Mouse (Mus musculus) frontal cortex, postnatal 14 days (tissue): ENCODE measurements around the gene Mas1.

ENCODE experiments used
- DNase-seq, 2 experiments: peaks; one replicate each; pipeline ENCODE4 v3.0.0; 2022; ENCODE audit warnings: low spot score in 2 of 2

Mas1 gene

DNA sequence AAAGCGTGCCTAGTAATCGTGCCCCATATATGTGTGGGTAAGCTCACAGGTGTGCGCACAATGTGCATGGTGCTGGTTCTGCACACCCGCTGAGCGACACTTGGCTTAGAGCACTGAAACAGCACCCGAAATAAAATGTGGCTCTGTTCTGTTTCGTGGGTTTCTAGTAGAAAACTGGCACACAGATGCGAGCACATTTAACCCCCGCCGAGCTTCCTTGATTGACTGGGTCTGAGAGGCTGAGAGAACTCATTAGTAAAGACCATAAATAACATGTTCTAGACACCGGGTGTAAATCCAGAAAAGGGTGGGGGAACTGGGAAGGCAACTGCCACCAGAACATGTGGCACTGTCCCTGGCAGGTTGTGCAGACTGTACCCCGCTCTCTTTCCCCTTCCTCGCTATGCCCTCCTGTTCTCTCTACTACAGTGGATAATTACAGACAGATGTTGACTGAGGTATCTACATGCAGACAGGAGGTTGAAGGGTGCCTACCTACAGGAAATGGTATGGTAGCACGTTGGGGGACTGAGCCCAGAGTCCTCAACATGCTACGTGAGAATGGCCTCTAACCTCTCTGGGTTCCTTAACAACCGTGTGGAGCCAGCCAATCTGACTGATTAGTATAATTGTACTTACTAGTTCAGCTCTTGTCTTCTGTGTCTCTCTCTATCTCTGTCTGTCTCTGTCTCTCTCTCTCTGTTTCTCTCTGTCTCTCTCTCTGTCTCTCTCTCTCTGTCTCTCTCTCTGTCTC lies 4.5 kb upstream of the Mas1 start:
- DNase-seq, result no peak

DNA sequence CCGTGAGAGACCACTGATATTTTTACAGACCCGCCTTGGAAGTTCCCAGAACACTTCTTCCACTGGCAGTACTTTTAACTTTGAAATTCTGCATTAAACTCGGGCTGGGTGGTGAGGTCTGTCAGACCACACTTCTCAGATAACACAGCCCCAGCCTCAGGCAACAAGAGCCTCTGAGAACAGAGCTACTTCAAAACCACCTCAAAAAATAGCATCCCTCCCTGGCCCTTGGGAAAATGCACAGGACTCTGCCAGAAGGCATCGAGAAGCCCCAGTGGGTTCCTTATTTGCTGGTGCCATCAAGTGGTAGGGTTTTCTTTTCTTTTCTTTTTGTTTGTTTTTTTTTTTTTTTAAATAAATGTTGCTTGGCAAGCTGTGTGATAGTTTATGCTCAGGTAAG lies 697 bp upstream of the Mas1 start:
- no peak for DNase-seq

DNA sequence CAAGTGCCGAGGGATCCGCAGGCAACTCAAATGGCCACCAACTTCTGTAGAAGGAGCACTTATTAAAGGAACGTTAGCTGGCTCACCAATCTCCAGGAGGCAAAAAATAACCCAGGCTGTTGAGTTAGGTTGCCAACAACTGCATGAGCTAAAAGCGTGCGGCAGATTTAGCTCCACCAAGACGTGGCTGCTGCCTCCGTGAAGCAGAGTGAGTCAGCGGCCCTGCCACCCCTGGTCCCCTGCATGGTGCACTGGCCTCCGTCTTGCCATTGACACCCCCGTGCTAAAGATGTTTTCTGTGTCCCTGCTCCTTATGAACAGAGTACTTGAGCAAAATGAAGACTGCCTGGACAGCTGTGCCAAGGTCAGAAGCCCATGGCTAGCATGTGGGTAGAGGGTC lies 1.1 kb downstream of the Mas1 start:
- no peak for DNase-seq

DNA sequence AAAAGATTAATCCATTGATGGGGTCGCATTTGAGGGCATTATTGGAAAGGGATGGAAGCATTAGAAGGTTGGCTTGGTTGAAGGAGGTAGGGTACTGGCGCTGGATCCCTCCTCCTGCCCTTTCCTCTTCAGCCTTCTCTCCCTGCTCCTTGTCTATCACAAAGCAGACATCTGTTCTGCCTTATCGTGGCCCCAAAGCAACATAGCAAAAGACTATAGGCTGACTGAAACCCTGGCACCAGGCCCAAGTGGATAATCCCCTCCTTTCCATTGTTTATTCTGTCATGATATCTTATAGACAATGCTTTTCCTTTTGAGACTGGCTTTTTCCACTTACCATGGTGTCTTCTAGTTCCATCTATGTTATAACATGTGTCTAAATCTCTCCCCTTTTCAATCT lies 2.5 kb downstream of the Mas1 start:
- DNase-seq, result no peak

DNA sequence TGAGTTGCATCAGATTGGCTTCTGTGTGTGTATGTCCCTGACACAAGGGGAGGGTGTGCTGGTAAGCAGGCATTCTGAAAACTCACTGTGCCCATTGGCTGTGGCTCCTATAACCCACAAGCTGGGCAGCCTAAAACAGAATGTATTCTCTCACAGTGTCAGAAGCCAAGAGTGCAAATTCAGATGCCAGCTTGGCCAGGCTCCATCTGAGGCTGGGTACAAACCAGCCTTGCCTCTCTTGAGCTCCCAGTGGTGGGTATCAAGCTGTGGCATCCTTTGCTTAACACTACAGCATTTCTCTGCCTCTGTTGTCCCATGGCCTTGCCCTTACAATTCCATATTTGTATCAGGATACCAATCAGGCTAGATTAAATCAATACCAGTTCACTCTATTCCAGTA lies 3.8 kb downstream of the Mas1 start:
- no peak for DNase-seq

DNA sequence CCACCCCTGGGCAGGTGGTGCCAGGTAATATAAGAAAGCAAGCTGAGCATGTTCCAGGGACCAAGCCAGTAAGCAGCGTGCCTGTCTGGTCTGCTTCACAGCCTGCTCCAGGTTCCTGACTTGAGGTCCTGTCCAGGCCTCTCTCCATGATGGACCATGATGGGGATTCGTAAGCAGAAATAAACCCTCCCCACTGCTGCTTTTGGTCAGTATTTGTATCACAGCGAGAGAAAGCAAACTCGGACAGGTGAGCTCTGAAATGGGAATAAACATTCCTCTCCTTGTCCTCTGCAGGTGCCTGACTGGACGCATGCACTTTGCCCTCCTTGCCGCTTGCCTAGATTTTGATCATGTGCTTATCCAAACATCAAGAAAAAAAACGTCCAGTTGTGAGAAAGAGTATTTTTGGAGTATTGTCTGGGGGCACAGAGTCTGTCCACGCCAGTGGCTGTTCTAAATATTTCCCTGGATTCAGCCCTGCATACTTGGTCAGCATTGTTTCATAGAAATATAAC lies 8.9 kb downstream of the Mas1 start:
- DNase-seq, result no peak

DNA sequence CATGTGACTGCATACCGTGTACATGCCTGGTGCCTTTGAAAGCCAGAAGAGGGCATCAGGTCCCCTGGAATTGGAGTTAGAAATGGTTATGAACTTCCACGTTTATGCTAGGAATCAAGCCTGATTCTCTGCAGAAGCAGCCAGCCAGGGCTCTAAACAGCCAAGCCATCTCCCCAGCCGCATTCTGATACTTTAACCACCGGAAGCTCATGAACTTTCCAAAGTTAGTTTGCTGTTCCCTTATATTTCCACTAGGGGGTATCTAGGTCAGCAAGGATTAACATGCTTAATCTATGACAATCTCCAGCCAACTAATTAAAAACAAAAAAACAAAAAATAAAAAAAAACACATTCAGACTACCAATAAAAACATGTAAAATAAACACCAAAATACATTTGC lies 9.9 kb downstream of the Mas1 start:
- DNase-seq, result no peak

DNA sequence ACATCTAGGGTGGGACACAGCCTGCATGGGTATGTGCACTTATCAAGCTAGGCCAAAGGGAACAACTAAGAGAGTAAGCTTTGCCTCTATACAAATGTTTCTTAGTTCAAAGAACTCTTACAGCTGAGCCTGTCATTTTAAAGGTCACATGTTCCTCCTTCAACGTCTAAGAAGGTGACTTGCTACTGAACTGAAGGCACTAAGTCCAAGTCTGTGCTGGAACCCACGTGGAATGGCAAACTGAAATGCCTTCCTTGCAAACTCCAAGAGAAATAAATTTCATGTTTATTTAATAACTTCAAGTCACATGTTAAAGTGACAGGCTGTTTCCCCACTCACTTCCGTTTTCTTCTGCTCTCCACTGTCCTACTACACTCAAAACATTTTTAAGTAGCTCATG lies 10.5 kb downstream of the Mas1 start:
- DNase-seq, result no peak

DNA sequence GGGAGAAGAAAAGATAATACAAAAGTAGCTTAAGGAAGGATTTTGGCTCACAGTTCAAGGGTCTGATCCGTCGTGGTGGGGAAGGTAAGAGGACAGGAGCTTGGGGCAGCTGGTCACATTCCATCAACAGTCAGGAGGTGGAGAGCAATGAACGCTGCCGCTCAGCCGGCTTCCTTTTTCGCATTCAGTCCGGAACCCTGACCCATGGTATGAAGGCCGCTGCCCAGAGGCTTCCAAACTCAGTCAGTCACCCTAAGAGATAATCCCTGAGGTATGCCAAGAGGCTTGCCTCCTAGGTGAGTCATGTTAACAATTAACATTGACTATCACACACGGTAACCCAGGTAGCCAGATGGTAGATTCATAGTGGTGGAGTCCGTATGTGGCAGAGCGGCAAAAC lies 13.6 kb downstream of the Mas1 start:
- no peak for DNase-seq

DNA sequence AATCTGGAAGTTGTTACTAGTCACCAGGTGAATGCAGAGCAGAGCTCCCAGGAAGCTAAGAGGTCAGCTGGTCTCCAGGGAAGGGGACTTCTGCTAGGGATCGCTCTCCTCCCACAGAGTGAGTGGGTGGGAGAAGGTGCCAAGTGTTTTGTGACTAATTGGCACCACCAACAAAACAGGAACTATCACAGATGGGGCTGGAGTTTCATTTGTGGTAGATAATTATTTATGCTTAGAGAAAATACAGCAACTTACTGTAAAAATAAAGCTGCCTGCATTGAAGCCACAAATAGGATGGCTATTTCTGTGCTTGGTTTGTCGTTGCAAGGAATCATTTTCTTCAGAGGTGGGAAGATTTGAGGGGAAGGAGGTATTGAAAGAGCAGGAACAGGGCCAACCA lies 14.1 kb downstream of the Mas1 start:
- no peak for DNase-seq

DNA sequence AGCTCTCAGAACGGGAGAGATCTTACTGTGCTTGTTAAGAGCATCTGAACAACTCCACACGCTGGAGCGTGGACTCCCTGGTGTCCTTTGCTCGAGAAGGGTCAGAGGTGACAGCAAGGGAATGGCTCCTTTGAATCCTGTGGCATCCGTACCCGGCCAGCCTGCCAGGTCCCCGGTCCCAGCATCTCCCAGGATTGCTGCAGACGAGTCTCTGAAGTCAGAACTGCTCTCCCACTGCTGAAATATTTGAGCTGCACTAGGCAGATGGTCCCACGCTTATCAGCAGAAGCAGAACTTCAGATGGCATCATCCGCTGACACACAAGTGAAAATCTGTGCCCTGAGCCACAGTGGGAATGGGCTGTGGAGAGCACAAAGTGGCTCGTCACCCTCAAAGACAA lies 16.3 kb downstream of the Mas1 start:
- DNase-seq, result no peak

DNA sequence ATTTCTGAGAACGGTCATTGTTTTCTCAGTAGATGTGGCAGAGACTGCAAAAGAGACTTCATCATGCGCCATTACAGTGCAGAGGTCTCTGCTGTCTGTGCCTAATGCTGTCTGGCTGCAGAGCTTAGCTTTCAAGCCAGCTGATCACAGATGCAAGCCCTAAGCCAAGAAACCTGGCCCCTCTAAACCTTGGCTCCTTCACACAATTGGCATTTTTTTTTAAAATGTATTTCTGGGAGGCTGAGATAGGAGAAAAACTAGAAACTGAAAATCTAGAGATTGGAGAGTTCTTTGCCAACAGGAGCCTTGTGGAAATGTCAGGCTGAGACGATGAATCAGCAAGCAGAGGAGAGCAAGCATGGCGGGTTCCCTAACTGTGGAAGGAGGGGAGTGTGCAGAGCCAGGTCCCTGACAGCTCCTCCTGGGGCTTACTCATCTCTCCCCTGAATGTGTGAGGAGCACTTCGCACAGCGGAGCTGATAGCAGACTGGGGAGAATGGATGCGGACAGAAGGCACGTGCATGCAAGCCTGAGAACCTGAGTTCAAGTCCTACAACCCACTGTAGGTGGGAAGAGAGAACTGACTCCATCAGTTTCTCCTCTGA lies 18.1 kb downstream of the Mas1 start:
- no peak for DNase-seq

DNA sequence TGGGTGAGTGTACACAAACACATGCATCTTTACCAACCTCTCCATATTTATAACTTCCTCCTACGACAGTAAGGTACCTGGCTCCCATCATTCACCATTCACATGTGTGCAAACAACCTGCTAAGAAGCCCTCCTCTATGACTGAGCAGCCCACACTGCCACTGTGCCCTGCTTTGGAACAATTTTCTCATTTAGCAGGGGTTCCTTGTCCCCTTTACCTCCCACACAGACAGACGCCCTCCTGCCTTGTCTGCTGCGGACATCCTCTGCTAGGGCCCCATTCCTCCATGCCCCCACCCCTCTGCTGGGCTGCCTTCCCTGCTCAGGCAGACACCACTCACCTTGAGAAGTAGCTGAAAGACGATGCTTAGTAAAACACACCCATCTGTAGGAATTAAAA lies 20.2 kb downstream of the Mas1 start:
- DNase-seq, result no peak

DNA sequence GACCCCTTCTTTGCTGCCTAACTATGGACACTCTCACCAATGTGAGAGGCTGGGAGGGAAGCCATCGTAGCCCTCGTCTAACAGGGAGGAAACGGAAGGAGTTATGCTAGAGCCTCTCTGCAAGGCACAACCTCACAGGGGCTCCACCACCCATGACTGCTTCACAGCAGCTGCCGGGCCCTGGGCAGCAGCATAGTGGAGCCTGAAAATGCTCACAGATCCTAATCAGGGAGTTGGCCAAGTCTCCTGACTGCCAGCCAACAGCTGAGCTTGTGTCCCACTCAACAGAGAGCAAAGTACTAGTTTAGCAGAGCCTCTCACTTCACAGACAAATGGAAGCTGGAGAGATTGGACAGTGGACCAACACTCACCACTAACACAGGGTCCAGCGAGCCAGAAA lies 21.5 kb downstream of the Mas1 start:
- DNase-seq, result no peak

DNA sequence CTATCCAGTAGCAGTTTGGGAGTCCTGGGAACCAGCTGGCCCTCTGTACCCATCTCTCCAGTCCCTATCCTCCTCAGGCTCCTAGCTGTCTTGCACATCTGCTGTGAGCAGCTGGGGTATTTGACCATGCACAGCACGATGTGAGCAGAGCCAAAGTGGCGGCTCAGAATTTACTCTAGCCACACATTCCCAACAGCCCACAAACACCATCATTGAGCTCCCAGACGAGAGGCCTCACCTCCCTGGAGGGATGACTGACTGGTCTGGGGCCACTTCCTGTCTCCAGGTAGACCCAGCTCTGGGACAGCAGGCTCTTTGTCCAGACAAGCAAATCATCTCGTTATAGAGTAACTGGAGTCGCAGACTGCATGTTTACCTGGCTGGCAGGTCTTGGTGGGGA lies 22.1 kb downstream of the Mas1 start:
- no peak for DNase-seq

DNA sequence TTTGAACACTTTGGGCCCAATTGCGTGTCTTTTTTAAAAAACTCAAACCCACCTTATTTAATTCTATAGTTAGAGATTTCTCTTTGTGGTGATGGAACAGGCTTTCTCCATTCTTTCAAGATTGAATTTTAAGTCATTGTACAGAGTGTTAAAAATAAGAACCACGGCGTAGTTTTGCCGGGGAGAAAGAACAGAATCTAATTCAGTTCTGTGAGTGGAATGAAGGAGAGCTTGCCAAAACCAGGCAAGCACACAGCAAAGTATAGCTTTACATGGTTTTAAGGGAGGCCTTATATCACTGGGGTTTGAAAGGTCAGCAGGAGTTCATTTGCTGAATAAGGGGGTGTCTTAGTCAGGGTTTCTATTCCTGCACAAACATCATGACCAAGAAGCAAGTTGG lies 23.4 kb downstream of the Mas1 start:
- no peak for DNase-seq

DNA sequence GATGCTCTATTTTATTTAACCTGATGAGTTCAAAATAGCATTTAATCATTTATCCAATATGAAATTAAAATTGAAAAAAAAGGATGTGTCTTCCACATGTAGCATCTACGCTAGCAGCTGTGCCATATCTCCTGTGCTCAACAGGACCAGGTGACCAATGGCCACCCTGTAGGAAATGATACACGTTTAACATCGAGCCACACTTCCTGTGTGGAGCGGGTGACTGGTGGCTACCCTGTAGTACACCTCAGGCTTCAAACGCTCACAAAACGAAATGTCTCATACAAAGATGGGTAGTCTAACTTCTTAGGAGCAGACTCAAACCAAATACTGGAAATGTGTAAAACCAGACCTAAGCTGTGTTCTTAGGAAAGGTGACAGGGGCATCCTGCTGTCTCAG lies 24.1 kb downstream of the Mas1 start:
- DNase-seq, result no peak

DNA sequence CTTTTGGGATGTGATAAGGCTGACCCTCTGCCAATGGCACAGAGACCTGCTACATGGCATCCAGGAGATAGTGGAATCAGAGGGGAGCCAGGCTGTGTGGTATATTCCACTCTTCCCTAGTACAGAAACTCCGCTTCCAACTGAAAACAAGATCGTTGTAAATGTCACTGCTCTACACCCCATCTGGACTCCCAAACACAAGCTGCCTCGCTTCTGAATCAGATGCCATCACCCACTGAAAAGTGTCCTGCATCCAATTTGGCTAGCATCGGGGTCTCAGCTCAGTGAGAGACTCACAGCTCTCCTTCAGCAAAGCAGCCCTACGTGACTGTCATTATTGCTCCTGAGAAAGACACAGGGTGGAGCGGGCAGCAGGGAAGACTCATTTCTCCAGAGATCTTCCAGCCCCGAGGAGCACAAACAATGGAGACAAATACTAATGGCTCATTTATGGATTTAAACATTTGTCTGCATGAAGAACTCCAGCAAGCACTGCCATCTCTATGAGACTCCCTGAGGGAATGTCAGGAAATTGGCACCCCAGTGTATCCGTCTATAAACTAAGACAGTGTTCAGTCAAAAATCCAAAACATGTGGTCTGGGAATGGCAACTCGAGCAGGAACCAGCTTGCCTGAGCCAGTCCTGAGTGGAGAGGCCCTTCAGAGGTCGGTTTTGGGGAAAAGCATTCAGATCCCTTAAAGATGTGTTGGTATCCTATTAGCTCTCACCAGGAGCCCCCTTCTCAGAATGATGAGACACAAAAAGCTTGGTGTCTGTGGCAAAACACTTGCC lies 28.3 kb downstream of the Mas1 start:
- peak; percentile 37 to 43 for DNase-seq

DNA sequence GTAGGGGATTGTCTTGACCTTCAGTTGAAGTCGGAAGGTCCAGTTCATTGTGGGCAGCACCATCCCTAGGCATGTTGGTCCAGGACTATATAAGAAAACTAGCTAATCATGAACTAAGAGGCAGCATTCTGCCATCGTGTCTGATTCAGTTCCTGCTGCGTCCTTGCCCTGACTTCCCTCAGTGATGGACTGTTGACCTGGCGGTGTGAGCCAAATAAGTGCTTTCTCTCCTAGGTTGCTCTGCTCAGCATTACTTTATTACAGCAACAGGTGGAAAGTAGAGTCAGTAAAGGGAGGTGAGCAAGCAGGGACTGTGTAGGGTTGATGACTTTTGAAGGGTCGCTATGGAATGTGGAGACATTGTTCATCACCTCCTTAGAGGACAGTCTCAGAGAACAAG lies 32.2 kb downstream of the Mas1 start:
- DNase-seq, result no peak

DNA sequence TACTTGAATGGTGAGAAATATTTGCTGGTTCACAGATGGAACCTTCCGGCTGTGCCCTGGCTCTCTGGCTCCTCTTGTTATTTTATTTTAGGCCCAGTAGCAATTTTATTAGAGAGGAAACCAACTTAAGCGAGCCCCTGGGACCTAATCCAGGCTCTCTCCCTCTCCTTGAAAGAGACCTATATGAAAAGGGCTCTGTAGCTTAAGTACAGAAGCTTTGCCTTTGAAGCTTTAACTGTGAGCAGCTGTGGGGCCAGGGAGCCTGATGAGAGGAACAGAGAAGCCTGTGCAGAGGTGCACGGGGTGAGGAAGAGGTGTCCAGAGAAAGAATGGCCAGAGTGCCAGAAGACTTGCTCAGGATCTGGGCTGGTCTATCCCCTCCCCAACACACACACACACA lies 33.1 kb downstream of the Mas1 start:
- DNase-seq, result no peak

DNA sequence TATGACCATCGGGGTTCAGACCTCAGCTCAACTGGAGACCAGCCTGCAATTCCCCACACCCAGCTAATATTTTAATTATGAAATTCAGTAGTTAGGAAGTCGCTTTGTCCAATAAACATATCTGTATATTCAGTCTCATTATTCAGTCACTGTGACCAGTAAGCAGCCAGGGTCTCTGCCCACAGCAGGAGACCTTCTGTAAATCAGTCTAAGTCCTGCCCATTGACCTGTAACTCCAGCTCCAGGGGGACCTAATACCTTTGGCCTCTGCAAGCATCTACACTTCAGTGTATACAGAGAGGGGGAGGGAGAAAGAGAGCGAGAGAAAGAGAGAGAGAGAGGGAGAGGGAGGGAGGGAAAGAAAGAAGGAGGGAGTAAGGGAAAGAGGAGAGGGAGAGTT lies 33.6 kb downstream of the Mas1 start:
- no peak for DNase-seq

DNA sequence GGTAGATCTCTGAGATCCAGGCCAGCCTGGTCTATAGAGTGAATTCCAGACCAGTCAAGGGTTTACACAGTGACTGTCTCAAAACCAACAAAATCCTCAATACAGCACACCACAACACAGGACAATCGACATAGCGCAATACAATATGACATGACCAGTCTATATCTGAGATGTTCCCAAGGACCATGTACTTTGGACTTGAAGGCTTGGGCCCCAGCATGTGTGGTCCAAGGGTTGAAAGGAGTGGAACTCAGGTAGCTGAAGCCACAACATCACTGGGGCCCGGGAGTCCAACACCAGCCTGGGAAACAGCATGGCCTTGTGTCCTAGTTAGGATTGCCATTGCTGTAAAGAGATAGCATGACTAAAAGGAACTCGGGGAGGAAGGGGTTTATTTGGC lies 35.3 kb downstream of the Mas1 start:
- DNase-seq, result no peak

DNA sequence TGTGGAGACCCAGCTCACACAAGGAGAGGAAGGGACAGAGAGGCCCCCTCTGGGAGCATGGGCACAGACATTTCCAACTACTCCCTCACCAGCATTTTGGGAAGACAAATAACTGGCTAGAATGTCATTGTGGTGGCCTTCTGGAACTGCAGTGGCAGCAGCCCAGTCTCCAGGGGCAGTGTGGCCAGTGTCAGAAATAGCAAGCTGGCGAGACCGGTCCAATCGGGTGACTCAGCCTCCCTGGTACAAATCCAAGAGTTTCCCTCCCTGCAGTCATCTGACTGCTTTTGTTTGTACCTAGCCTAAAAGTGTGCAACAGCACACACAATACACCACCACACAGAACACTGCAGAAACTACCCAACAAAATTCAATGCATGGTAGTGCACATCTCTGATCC lies 35.7 kb downstream of the Mas1 start:
- DNase-seq, result no peak
